Mouse (Mus musculus) gastrocnemius, postnatal 4 days (tissue): ENCODE measurements around the gene Chn2. TPM values are rescaled to one million over a fixed set of nuclear protein-coding genes. Genes with fewer than 3 reads are reported as not detected.

Experiments
- DNase-seq, 2 experiments: peaks; one replicate each; pipeline ENCODE4 v3.0.0; 2021 to 2022; ENCODE audit warnings: low spot score in 2 of 2, mixed read lengths in 2 of 2
- total RNA-seq, 2 experiments: library from RNA; stranded (reverse); gene quantifications; 2 replicates each; pipeline ENCODE4 v1.2.3; 2021

Chn2 gene
- total RNA-seq, 2 experiments from 2014 or later = 9.6 to 9.8 TPM

DNA sequence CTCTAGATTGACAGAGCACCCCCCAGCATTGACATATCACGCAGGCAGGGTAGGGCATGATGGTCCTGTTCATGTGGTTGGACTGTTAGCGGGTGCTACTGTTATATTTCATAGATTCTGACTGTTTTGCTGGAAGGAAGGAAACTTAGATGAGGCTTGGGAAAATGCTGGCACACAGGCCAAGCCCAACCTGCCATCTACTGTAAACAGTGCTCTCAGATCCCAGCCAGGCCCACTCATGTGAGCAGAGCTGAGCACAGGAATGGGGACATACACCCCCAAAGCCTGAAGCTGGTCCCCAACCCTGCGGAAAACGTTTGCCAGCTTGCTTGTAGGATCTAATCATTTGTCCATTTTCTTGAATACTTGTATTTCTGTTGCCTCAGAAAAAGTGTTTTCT is 32.1 kb downstream of the Chn2 start:
- DNase-seq = no peak

GRCm38 (mm10) chr6:54074454-54074853 is 35.1 kb downstream of the Chn2 start:
- DNase-seq = no peak

DNA sequence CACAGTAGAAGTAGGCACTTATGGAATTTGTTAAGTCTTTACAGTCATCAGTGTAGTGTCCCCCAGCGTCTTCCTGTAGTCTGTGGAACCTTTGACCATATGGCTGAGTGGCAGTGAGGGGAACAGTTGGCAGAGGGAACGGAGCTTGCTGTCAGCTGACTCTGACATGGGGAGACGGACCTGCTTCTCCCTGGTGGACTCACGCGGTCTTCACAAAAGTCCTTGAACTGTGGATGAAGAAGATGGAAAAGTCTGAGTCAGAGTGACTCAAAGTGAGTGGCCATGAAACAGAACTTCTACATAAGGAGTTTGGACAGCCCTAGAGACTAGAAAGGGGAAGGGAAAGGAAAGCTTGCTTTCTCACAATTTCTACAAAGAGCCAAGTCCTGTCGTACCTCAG is 36.1 kb downstream of the Chn2 start:
- DNase-seq = no peak

GRCm38 (mm10) chr6:54076625-54077024 is 37.3 kb downstream of the Chn2 start:
- DNase-seq = no peak

DNA sequence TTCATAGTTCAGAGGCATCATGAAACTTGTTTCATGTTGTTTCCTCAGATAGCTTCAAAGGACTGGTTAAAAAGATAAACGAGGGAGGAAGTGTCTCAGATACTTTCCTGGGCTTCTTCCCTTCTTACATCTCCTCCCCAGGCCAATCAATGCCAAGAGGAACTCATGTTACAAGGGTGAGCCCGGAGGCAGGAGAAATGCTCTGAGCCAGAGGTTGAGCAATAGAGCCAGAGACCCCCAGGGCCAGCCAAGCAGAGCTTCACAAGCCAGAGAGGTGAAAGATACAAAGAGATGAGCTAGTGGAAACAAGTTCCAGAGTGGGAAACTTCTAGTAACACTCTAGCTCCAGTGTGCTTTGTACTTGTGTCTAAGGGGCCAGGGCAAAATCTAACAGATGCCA is 38.9 kb downstream of the Chn2 start:
- DNase-seq = no peak

DNA sequence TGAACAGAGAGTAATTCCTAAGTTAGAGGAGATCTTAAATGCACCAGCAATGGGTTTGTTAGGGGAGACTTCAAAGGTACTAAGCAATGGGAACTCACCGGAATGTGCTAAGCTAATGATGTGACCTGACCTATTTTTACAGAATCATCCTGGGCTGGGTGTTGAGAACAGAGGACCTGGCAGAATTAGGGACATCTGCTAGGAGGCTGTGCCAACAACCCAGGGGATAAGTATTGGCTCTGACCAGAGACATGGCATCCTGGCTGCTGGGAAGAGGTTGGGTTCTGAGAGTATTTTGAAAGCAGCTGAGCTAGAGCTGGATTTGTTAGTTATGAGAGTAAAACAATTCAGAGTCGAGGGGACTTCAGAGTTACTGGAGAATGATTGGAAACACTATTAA is 40.5 kb downstream of the Chn2 start:
- no peak for DNase-seq

- DNase-seq = no peak
Observed at GRCm38 (mm10) chr6:54080518-54081285, 41.3 kb downstream of the Chn2 start.

GRCm38 (mm10) chr6:54082576-54082975 is 43.2 kb downstream of the Chn2 start:
- no peak for DNase-seq

DNA sequence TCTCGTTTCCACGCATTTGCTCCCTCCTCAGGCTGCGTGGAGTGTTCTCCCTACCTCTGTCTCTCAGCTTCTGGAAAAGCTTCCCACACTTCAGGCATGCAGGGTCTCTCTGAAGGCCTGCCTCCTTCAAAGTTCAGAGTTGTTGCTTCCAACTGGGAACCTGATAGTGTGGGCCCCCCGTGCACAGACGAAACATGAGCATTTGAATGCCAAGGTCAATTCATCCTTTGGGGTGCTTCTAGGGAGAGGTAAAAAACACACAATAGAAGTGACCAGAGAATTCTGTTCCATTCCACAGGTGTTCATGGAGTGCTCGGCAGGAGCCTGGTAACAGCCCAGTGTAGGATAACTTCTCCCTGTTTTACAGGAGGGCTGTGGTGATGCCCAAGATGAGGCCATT is 44.7 kb downstream of the Chn2 start:
- no peak for DNase-seq

DNA sequence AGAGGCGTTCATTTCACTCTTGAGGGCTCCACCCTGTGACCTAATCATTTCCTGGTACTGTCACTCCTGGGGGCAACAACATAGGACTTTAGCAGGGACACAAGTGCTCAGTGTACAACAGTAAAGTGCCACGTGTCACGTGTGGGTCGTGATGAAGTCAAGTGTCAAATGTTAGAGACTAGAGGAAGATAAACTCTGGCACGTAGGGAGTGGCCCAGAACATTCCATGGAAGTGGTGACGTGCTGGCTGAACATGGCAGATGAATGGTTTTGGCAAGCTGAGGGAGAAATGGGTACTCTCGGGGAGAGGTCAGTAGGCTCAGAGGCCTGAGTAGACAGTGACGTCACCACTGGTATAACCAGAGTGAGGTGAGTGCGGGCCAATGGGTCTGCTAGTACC is 45.7 kb downstream of the Chn2 start:
- DNase-seq = no peak

- DNase-seq = no peak
Observed at GRCm38 (mm10) chr6:54088168-54088567, 48.8 kb downstream of the Chn2 start.

GRCm38 (mm10) chr6:54090822-54091221 is 51.5 kb downstream of the Chn2 start:
- DNase-seq = no peak

GRCm38 (mm10) chr6:54092920-54093319 is 53.6 kb downstream of the Chn2 start:
- no peak for DNase-seq

GRCm38 (mm10) chr6:54096147-54096761 is 56.9 kb downstream of the Chn2 start:
- no peak for DNase-seq

DNA sequence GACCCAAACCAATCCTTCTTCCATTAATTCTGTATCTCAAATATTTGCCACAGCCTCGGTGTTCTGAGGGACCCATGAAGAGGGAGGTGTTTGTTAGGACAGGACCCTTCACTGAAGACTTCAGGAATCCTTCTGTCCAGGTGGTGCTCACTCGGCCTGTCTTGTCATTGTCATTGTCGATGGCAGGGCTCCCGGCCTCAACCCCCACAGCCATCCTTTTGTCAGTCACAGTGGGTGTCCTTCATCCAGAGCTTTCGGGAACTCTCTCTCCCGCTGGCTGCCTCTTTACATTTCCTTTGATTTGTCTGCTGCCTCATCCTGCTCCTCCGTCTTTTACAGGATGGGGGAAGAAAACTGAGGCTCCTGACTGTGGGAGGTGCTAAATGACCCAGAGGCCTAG is 57.5 kb downstream of the Chn2 start:
- no peak for DNase-seq

GRCm38 (mm10) chr6:54098339-54098738 is 59.0 kb downstream of the Chn2 start:
- DNase-seq = no peak

- no peak for DNase-seq
Observed at GRCm38 (mm10) chr6:54099659-54100058, 60.3 kb downstream of the Chn2 start.

DNA sequence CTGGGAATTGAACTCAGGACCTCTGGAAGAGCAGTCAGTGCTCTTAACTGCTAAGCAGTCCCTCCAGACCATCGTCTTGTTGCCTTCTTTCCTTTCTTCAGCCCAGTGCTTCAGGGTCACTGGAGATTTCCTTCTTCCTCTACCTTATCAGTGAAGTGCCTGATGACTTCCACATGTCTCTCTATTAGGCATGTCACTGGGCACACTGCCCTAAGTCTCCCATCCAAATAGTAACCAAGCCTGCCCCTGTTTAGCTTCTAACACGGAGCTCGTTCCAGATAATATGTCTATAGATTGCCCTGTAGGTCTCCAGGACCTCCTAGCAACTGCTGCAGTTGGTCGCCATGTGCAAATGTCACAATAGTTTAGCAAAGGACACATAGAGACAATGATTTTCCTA is 62.9 kb downstream of the Chn2 start:
- no peak for DNase-seq

GRCm38 (mm10) chr6:54103276-54103975 is 64.1 kb downstream of the Chn2 start:
- no peak for DNase-seq

- DNase-seq = no peak
Observed at GRCm38 (mm10) chr6:54111416-54111984, 72.1 kb downstream of the Chn2 start.

DNA sequence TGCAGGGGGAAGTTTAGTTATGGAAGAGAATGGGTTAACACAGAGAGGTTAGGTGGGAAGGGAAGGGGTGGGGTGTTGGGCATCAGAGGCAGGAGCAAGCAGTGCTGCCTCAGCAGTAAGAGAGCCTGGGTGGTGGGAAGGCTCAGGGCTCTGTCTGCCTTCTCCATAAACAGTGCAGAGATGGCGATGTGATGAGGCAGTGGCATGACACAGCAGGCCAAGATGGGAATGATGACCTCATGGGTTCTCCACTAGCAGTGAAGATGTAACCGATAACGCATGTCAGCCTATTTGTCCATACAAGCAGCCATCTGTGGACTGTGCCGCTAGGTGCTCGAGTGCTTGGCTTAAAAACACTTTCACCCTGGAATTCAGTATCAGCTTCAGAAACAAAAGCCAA is 74.0 kb downstream of the Chn2 start:
- DNase-seq = no peak

GRCm38 (mm10) chr6:54114412-54114811 is 75.1 kb downstream of the Chn2 start:
- DNase-seq = no peak
